Mouse (Mus musculus): ENCODE measurements around the gene Sec14l2. TPM values are rescaled to one million over a fixed set of nuclear protein-coding genes. Genes with fewer than 3 reads are reported as not detected.
A peak's percentile ranks its signal among the peaks of the same experiment; 100 is the strongest.
"Not testable (repeated sequence)": the region's sequence is repeated elsewhere in the genome, so short reads cannot be mapped to it uniquely, and the experiment has no call there.

Gene Sec14l2
- polyA plus RNA-seq, 1 experiment from 2014 or later = 1.5 TPM

DNA sequence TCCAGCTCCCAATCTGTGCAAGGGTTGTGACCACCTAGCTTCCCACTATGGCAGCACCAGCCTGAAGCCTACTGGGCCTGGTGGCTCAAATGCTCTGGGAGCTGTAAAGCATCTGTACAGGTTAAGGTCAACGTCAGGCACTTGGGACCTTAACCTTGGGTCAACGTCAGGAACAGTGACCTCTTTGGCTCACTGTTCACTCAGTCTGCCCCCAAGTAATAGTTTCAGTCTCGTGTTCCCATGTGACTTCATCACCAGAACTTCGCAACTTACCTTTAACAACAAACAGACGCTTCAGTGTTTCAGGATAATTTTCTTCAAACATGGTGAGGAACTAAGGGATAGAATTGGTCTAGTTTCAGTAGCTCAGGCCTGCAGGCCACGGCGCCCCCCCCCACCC is 14.5 kb downstream of the Sec14l2 start:
- no peaks in the 10 kb centered on the region for H3K36me3 ChIP-seq (ENCODE audit: poor library complexity, severe bottlenecking)

DNA sequence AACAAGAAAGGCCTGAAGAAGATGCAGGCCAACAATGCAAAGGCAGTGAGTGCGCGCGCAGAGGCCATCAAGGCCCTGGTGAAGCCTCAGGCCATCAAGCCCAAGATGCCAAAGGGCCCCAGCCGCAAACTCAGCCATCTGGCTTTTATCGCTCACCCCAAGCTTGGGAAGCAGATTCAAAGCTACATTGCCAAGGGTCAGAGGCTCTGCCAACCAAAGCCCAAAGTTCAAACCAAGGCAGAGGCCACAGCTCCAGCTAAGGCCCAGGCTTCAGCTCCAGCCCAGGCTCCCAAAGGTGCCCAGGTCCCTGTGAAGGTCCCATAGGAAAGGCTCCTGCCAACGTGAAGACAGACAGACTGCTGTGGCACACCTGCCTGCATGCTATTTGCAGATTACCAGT is 15.3 kb downstream of the Sec14l2 start:
- not testable (repeated sequence) for H3K27ac ChIP-seq; H3K27me3 ChIP-seq; H3K4me2 ChIP-seq; H3K9ac ChIP-seq; ATAC-seq; H3K4me3 ChIP-seq; H3K9me3 ChIP-seq (replicated peaks); H3K4me1 ChIP-seq; H3K36me3 ChIP-seq (ENCODE audit: poor library complexity, severe bottlenecking)
- whole genome bisulfite sequencing = 94% methylated on average over 6 of the region's 6 CpGs

More for the DNA sequence above, 14.5 kb downstream of the Sec14l2 start:
- H3K27me3 ChIP-seq = no peaks in the 10 kb centered on the region
- H3K9ac ChIP-seq = no peak overlapping the region
- ATAC-seq = no peak
- no peak overlapping the region for H3K27ac ChIP-seq
- H3K4me2 ChIP-seq = no peak overlapping the region
- H3K4me1 ChIP-seq = no peaks in the 10 kb centered on the region
- WGBS = 87% methylated on average over 7 of the region's 7 CpGs
- no peak overlapping the region for H3K4me3 ChIP-seq
- H3K9me3 ChIP-seq (replicated peaks) = no peaks in the 10 kb centered on the region

DNA sequence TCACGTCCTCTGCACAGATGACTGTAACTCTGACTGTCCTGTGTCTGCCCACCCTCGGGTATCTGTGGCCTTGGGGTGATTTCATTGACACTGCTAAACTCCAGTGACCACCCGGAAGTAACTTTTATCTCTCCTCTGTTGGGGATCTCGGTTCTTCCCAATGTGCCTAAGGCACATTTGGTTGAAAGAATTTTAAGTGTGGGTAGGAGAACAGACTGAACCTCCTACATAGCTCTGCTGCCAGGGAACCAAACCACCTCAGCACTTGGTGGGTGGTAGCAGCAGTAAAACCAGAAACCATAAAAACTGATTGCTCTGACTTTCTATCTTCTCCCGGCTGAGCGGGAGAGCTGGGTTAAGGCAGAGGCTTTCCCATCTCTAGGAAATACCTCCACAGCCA is 17.8 kb downstream of the Sec14l2 start:
- Histone ChIP-seq H3K27ac (no peak overlapping the region), H3K36me3 (ENCODE audit: poor library complexity, severe bottlenecking) (no peaks in the 10 kb centered on the region), H3K4me3 (no peak overlapping the region), H3K9me3 (replicated peaks) (no peaks in the 10 kb centered on the region), H3K9ac (no peak overlapping the region), H3K4me2 (no peak overlapping the region), H3K27me3 (no peaks in the 10 kb centered on the region), H3K4me1 (no peaks in the 10 kb centered on the region)
- WGBS = 78% methylated on average over 6 of the region's 6 CpGs
- no peak for ATAC-seq

DNA sequence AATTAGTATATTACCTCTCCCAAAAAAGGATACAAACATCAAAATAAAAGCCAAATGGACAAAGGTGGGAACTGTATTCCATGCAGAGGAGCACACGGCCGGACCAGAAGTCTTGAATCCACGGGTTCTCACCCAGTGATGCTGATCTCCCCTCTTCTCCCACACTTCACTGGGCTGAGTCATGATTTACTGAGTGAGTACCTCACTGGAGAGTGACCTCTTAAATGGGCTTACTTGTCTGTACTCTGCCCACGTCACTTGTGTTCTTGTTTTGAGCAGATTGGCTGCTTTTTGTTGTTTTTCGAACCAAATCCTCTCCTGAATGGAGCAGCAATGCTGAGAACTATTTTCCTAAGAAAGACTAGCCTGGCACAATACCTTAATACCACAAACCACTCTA is 18.2 kb downstream of the Sec14l2 start:
- H3K4me3 ChIP-seq = no peak overlapping the region
- H3K4me1 ChIP-seq = no peaks in the 10 kb centered on the region
- no peak overlapping the region for H3K9ac ChIP-seq
- no peaks in the 10 kb centered on the region for H3K27me3 ChIP-seq
- no peaks in the 10 kb centered on the region for H3K9me3 ChIP-seq (replicated peaks)
- H3K36me3 ChIP-seq (ENCODE audit: poor library complexity, severe bottlenecking) = no peaks in the 10 kb centered on the region
- H3K4me2 ChIP-seq = no peak overlapping the region
- no peak overlapping the region for H3K27ac ChIP-seq
- 85% methylated on average over 5 of the region's 5 CpGs for WGBS
- ATAC-seq = no peak

DNA sequence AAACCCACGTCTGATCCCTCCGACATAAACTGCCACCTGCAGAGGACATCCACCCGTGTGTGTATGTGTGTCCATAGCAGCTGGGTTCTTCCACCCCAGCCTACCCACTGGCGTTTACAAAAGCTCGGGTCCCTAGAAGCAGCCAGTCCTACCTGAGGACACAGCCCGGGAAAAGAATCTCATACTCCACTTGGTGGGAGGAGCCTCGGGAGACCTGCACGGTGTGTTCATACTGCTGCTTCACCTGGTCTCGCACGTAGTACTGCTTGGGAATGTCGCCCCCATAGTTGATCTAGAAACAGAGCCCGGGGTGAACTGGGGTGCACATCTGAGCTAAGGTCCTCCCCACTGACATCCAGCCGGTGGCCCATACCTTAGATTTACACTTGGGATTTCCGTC is 19.7 kb downstream of the Sec14l2 start:
- ATAC-seq = no peak
- Histone ChIP-seq H3K4me1 (no peaks in the 10 kb centered on the region), H3K4me2 (no peak overlapping the region), H3K9me3 (replicated peaks) (no peaks in the 10 kb centered on the region), H3K27me3 (no peaks in the 10 kb centered on the region), H3K27ac (no peak overlapping the region), H3K36me3 (ENCODE audit: poor library complexity, severe bottlenecking) (no peaks in the 10 kb centered on the region), H3K9ac (no peak overlapping the region), H3K4me3 (no peak overlapping the region)
- 85% methylated on average over 14 of the region's 14 CpGs for WGBS

DNA sequence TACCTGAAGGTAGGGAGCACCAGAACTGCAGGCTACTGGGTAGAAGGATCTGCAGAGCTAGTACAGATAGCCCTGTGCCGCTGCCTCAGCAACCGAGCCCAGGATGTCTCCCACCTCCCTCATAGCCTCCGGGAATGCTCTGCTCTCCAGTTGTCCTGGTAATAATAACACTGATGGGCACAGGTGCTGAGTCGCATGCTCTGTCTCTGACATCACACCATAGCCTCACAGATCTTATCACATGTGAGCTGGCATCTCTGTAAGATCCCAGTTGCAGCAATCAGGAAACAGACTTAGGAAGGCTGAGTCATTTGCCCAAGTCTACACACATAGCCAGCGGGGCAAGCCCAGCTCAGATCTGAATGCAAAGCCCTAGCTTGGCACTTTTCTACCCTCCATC is 21.4 kb downstream of the Sec14l2 start:
- no peak overlapping the region for H3K27ac ChIP-seq
- H3K4me2 ChIP-seq = no peak overlapping the region
- no peaks in the 10 kb centered on the region for H3K27me3 ChIP-seq
- no peak for ATAC-seq
- H3K9me3 ChIP-seq (replicated peaks) = no peaks in the 10 kb centered on the region
- no peak overlapping the region for H3K4me3 ChIP-seq
- H3K9ac ChIP-seq = no peak overlapping the region
- H3K4me1 ChIP-seq = peaks cover 7% of the 10 kb centered on the region
- WGBS = 90% methylated on average over 5 of the region's 5 CpGs
- H3K36me3 ChIP-seq (ENCODE audit: poor library complexity, severe bottlenecking) = no peaks in the 10 kb centered on the region

DNA sequence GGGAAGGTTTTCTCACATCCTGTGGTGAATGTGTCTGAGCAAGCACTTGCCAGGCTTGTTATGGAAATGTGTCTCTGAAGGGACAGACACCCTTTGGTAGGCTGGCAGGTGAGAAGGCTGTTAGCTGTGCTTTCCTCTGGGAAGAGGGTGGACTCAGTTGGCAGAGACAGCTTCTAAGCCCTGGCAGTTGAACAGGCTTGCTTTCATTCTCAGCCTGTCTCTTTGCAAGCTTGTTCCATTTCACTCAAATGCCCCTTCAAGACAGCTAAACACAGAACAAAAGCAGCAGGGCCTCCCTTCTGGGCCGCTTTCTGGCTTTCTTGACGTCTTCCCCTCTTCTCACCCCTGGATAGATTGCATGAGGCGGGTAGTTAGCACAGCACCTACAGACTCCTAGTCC is 23.8 kb downstream of the Sec14l2 start:
- Histone ChIP-seq H3K27ac (no peak overlapping the region), H3K9me3 (replicated peaks) (no peaks in the 10 kb centered on the region), H3K4me2 (no peak overlapping the region), H3K9ac (0 out of 2 replicates have a peak overlapping the region, but pooled peaks have one; percentile 8), H3K36me3 (ENCODE audit: poor library complexity, severe bottlenecking) (no peaks in the 10 kb centered on the region), H3K4me1 (peaks cover 24% of the 10 kb centered on the region), H3K27me3 (no peaks in the 10 kb centered on the region), H3K4me3 (no peak overlapping the region)
- ATAC-seq = no peak
- 63% methylated on average over 3 of the region's 3 CpGs for whole genome bisulfite sequencing

DNA sequence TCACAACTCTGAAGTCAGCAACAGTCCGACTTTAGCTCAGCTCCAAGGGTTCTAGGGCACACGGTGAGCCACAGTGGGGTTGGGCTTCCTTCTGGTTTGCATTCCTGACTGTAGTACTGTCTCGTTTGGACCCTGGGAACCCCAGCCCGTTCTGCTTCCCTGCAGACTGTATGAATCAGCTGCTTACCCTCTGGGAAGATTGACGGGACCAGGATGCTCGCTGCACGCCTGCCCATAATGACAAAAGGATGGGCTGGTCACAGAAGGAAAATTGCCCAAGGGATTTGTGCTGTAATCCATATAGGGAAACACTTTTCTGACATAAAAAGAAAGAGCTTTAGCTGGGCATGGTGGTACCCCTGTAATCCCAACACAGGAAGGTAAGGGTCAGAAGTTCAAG is 24.4 kb downstream of the Sec14l2 start:
- H3K27ac ChIP-seq = no peak overlapping the region
- no peak overlapping the region for H3K4me2 ChIP-seq
- H3K36me3 ChIP-seq (ENCODE audit: poor library complexity, severe bottlenecking) = no peaks in the 10 kb centered on the region
- H3K9ac ChIP-seq = no peak overlapping the region
- H3K4me1 ChIP-seq = peaks cover 29% of the 10 kb centered on the region
- H3K9me3 ChIP-seq (replicated peaks) = no peaks in the 10 kb centered on the region
- H3K4me3 ChIP-seq = no peak overlapping the region
- ATAC-seq = no peak
- 74% methylated on average over 7 of the region's 7 CpGs for WGBS
- H3K27me3 ChIP-seq = no peaks in the 10 kb centered on the region

DNA sequence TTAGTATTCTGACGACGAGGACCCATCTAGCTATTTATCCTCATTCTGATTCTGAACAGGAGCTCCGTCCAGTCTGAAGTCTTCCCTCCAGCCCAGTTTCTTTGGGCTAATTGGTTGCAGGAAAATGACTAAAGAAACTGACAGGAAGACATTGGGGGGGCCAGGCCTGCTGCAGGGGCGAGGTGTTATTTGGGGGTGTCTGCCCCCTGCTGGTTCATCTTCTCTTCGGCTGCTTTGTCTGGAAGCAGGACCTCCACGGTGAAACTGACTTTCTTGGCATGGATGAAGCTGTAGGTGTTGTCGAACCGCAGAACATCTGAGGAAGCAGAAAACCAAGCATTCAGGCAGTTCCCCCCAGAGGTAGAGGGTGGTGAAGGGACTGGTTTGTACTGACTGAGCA is 25.1 kb downstream of the Sec14l2 start:
- Histone ChIP-seq H3K36me3 (ENCODE audit: poor library complexity, severe bottlenecking) (no peaks in the 10 kb centered on the region), H3K4me3 (no peak overlapping the region), H3K27ac (no peak overlapping the region), H3K27me3 (no peaks in the 10 kb centered on the region), H3K9me3 (replicated peaks) (no peaks in the 10 kb centered on the region), H3K4me2 (no peak overlapping the region), H3K9ac (no peak overlapping the region), H3K4me1 (peaks cover 29% of the 10 kb centered on the region)
- no peak for ATAC-seq
- WGBS = 64% methylated on average over 8 of the region's 8 CpGs

DNA sequence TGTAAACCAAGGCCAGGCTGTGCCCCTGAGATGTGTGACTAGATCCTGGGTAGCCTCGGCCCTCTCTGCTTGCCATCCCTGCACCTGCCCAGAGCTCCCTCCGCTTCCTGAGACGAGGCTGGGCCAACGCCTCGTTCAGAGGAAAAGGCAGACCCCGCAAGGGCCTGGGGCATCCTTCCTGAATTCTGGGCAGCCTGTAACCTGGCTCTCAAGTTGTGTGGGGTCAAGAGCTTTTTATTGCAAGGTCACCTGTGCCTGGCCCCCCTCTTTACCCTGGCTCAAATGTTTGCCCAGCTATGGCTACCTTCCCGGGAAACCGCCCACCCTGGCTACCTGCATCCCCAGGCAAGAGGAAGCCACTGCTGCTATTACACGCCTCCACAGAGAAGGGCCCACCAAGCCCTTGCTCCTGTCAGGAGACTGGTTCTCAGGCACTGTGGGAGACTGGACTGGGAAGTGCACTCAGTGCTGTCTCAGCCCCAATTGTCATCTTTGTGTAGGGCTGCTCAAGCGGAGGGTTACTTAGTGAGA is 26.1 kb downstream of the Sec14l2 start:
- Histone ChIP-seq H3K4me2 (peak overlapping the region; percentile 82), H3K36me3 (ENCODE audit: poor library complexity, severe bottlenecking) (no peaks in the 10 kb centered on the region), H3K4me1 (peaks cover 29% of the 10 kb centered on the region), H3K27me3 (no peaks in the 10 kb centered on the region), H3K27ac (peak overlapping the region; percentile 79), H3K4me3 (peak overlapping the region; percentile 53), H3K9ac (peak overlapping the region; percentile 80), H3K9me3 (replicated peaks) (no peaks in the 10 kb centered on the region)
- ATAC-seq = peak; percentile 52
- 17% methylated on average over 10 of the region's 10 CpGs for WGBS

DNA sequence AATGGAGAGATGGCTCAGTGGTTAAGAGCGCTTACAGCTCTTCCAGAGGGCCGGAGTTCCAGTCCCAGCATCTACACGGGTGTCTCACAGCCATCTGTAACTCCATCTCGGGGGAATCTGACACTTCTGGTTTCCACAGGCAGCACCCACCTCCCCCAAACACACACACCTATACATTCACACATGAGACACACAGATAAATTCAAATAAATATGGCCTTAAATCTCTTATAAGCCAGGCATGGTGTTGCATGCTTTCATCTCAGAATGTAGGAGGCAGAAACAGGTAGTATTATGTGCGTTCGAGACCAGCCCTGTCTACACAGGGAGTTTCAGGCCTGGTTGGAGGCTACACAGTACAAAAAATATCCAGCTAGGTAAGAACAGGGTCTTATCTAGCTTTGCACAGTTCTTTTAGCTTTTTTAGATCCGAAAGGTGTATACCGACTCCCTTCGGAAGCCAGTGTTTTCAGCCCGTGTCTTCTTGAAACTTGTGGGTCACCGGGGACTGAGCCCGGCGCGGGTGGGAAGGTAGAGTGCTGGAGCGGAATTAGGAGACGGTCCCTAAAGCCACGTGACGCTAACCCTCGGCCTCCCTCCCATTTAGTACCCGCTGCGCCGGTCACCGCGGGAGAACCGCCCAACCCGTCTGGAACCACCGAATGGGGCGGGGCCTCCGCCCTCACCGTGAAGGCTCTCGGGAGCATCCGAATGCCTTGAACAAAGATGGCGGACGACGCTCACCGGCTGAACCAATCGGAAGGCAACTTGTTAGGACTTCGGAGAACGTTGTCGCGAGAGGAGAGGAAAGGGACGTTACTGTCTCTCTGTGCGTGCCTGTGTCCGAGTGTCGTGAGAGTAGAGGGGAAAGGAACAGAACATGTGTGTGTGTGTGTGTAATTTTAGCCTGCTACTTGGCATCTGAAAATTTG is 26.9 kb downstream of the Sec14l2 start:
- no peaks in the 10 kb centered on the region for H3K27me3 ChIP-seq
- 0 out of 2 replicates have a peak, but pooled peaks cover under 1% of the 10 kb centered on the region for H3K36me3 ChIP-seq (ENCODE audit: poor library complexity, severe bottlenecking)
- peak overlapping the region; percentile 79 for H3K27ac ChIP-seq
- peak overlapping the region; percentile 80 for H3K9ac ChIP-seq
- H3K9me3 ChIP-seq (replicated peaks) = no peaks in the 10 kb centered on the region
- peaks cover 29% of the 10 kb centered on the region for H3K4me1 ChIP-seq
- peak; percentile 97 for ATAC-seq
- peak overlapping the region; percentile 53 for H3K4me3 ChIP-seq
- 3% methylated on average over 45 of the region's 45 CpGs for WGBS
- peak overlapping the region; percentile 82 for H3K4me2 ChIP-seq

DNA sequence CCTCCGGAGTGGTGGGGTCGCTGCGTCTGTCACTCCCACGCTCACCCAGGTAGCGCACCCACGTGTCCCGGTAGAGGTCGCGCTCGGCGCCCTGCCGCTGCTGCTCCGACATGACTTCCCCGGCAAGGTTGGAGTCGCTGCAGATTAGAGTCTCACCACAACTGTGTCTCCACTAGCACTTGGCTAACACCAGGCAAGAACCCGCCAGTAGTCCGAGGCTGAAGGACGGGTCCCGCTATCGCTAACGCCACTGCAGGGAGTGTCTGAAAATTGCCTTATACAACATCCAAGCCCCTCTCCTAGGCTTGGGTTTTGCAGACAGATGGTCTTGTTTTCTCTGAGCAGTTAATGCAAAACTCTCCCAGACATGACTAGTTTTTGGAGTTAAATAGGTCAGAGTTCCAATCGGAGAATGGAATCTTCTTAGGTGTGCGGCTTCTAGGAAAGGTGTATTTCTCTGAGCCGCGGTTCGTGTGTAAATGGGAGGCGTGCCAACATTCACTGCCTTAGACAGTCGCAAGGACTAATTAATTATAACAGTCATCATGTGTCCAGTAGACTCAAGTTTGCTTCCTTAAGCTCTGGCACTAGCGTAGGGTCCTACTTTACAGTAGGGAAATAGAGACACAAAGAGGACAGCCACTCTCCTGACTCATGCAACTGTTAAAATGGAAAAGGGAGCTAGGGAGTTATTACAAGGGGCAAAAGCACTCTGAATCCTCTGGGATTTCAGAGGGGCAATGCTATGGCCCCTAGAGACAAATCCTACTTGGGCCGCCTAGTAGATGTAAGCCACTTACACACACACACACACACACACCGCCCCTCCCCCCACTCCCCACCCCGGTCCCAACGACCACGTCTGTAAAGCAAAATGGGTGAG is 27.8 kb downstream of the Sec14l2 start, which contains the start of gene Mtfp1:
Gene Mtfp1 (minus strand): TSS at position 275 of the 883 bp plus-strand sequence.
- 8% methylated on average over 31 of the region's 34 CpGs for WGBS
- ATAC-seq = no peak

More for the DNA sequence above, 27.8 kb downstream of the Sec14l2 start, which contains the start of gene Mtfp1:
- Histone ChIP-seq H3K27ac (peak within 1 kb of the TSS; percentile 78), H3K9ac (peak within 1 kb of the TSS; percentile 64), H3K27me3 (no peaks in the 10 kb centered on the region), H3K4me2 (peak within 1 kb of the TSS; percentile 82), H3K36me3 (ENCODE audit: poor library complexity, severe bottlenecking) (peaks cover 8% of the 10 kb centered on the region; the same call in 1 of the 2 replicates), H3K4me3 (peak within 1 kb of the TSS; percentile 53), H3K9me3 (replicated peaks) (no peaks in the 10 kb centered on the region), H3K4me1 (peaks cover 29% of the 10 kb centered on the region)

Measured in forebrain, embryonic 13.5 days (tissue).